Mouse (Mus musculus): Measurements from ENCODE around the gene Fv1. TPM values are rescaled to one million over a fixed set of nuclear protein-coding genes. Genes with fewer than 3 reads are reported as not detected.
A peak's percentile ranks its signal among the peaks of the same experiment; 100 is the strongest.
"Not testable (repeated sequence)": the region's sequence is repeated elsewhere in the genome, so short reads cannot be mapped to it uniquely, and the experiment has no call there.

The Fv1 gene
- polyA plus RNA-seq (2015; fragmentation: Nextera tagmentation; extraction: Ambion mirVana), result 9.5 and 11.4 TPM in 2 replicates

DNA sequence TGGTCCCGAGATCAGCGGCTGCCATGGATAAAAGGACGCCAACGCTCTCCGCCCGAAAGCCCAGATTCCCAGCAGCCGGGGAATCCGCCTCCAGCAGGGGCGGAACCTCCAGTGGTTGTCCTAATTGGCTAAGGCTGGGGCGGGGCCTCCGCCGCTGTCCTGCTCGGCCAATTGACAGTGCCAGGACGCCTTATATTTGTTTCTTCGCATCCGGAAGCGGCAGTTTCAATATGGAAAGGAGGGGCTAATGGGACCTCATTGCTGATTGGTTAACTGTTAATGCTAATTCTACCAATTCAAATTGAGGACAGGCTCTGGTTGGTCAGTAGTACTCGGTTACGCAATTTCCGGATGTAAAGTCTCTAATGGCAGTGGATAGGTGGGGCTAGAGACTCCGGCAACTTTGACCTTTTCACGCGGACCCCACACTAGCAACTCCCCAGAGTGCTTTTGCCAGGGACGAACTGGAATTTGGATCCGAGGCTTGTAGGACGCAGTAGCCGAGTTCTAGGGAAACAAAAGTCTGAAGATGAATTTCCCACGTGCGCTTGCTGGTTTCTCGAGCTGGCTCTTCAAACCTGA, at the start of gene Fv1, which contains the start of gene Miip:
Gene Fv1 (plus strand): TSS at position 530 of the 582 bp plus-strand sequence.
Gene Miip (minus strand): TSS at position 367 of the 582 bp plus-strand sequence.
- peak; percentile 96 for ATAC-seq (ENCODE audit: low FRiP score)
- H3K4me1 ChIP-seq, result peaks cover 26% of the 10 kb centered on the region
- H3K9me3 ChIP-seq (replicated peaks), result no peaks in the 10 kb centered on the region
- no peaks in the 10 kb centered on the region for H3K27me3 ChIP-seq (replicated peaks)
- H3K4me3 ChIP-seq (replicated peaks), result peak within 1 kb of the TSS; percentile 90
- WGBS, result under 1% methylated on average over 30 of the region's 30 CpGs
- peak within 1 kb of the TSS; percentile 87 for H3K27ac ChIP-seq (replicated peaks)
- H3K36me3 ChIP-seq, result peaks cover 28% of the 10 kb centered on the region
- peak within 1 kb of the TSS; percentile 81 for H3K4me2 ChIP-seq
- H3K9ac ChIP-seq (replicated peaks), result peak within 1 kb of the TSS; percentile 86

DNA sequence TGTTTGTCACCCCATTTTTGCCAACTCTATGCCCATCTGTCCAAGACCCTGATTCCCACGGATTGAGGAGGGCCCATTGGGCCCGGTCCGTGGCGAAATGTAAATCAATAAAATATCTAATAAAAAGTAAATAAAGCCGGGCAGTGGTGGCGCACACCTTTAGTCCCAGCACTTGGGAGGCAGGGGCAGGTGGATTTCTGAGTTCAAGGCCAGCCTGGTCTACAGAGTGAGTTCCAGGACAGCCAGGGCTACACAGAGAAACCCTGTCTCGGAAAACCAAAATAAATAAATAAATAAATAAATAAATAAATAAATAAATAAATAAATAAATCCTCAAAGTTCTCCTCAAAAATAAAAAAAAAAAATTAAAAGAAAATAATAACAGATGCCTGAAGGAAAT, 49.1 kb upstream of the Fv1 start:
- H3K9ac ChIP-seq (replicated peaks); H3K27ac ChIP-seq (replicated peaks); H3K4me3 ChIP-seq (replicated peaks); ATAC-seq (ENCODE audit: low FRiP score); H3K4me1 ChIP-seq; H3K4me2 ChIP-seq; H3K27me3 ChIP-seq (replicated peaks): not testable (repeated sequence)
- 89% methylated on average over 7 of the region's 7 CpGs for WGBS
- H3K36me3 ChIP-seq, result peaks cover 35% of the 10 kb centered on the region
- peaks cover 39% of the 10 kb centered on the region for H3K9me3 ChIP-seq (replicated peaks)

DNA sequence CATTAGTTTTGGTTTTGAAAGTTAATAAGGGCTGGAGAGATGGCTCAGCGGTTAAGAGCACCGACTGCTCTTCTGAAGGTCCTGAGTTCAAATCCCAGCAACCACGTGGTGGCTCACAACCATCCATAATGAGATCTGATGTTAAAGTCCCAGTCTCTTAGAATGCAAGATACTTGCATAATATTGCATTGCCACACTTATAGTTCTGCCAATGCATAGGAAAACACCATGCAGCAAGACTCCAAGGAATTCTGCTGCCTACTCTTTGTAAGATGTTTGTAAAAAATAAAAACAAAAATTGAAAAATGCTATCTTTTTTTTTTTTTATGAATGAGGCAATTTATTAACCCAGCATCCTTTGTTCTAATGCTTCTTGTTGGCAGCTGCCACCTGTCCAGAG, 47.4 kb upstream of the Fv1 start:
- peaks cover 56% of the 10 kb centered on the region for H3K9me3 ChIP-seq (replicated peaks)
- not testable (repeated sequence) for H3K9ac ChIP-seq (replicated peaks); ATAC-seq (ENCODE audit: low FRiP score); H3K27me3 ChIP-seq (replicated peaks); H3K27ac ChIP-seq (replicated peaks); H3K4me2 ChIP-seq; H3K4me3 ChIP-seq (replicated peaks); H3K4me1 ChIP-seq
- H3K36me3 ChIP-seq, result peaks cover 52% of the 10 kb centered on the region
- WGBS, result 91% methylated on average over 3 of the region's 3 CpGs

DNA sequence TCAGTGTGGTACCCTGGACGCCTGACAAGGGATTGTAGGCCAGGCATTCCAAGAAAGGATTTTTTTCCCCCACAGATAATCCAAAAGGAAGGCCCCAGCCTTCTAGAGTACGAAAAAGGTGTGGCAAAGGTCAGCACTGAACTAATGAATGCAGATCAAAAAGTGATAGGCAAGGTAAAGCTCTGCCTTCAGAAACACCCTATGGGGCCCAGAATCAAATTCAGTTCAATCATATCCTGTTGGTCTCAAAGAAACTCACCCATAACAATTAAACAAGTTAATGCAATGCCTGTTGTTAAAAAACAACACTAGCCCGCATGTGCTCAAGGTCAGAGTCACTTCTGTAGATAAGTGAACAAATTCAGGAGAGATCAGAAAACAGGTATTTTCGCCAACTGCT, 44.4 kb upstream of the Fv1 start:
- H3K27ac ChIP-seq (replicated peaks), result no peak overlapping the region
- ATAC-seq (ENCODE audit: low FRiP score), result no peak
- 96% methylated on average over 4 of the region's 4 CpGs for WGBS
- H3K27me3 ChIP-seq (replicated peaks), result no peaks in the 10 kb centered on the region
- no peaks in the 10 kb centered on the region for H3K4me1 ChIP-seq
- no peak overlapping the region for H3K4me2 ChIP-seq
- H3K36me3 ChIP-seq, result peaks cover 79% of the 10 kb centered on the region
- peaks cover 72% of the 10 kb centered on the region for H3K9me3 ChIP-seq (replicated peaks)
- no peak overlapping the region for H3K9ac ChIP-seq (replicated peaks)
- H3K4me3 ChIP-seq (replicated peaks), result no peak overlapping the region

DNA sequence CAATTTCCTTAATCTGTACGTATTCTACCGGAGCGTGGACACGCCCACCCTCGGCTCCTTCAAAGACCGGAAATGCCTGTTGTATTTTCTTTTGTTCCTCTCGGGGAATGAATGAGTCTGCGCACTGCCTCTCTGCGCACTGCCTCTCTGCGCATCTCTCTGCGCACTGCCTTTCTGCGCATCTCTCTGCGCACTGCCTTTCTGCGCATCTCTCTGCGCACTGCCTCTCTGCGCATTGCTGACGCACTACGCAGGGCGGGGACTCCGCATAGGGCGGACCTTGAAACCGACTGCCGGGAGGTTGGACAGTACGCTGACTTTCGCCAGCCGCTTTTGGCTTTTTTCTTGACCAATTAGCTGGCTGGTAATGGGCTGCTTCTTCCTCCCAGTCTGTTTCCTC, 29.5 kb upstream of the Fv1 start:
- not testable (repeated sequence) for H3K9ac ChIP-seq (replicated peaks); H3K27ac ChIP-seq (replicated peaks); H3K27me3 ChIP-seq (replicated peaks); ATAC-seq (ENCODE audit: low FRiP score); H3K4me3 ChIP-seq (replicated peaks); H3K4me1 ChIP-seq; H3K4me2 ChIP-seq
- peaks cover 21% of the 10 kb centered on the region for H3K9me3 ChIP-seq (replicated peaks)
- peaks cover 35% of the 10 kb centered on the region for H3K36me3 ChIP-seq
- over 99% methylated on average over 18 of the region's 26 CpGs for WGBS

DNA sequence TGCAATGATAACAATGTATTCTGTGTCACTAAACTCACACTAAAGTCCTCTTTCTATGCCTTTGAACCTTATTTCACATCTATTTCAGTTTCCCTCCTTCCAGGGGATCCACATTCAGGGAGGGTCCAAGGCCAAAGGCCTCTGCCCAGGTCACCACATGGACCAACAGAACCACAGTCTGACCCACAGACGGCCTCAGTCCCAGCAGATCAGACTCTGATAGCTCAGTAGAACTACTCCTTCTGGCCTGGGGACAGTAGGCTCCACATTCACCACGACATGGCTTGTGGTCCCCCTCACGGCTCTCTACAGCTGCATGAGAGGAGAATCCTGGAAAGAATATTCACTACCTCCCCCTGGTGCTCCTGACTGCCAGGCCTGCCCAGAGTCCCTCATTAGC, 25.9 kb upstream of the Fv1 start:
- Histone ChIP-seq H3K9me3 (replicated peaks) (peaks cover 26% of the 10 kb centered on the region), H3K4me2 (no peak overlapping the region), H3K27me3 (replicated peaks) (no peaks in the 10 kb centered on the region), H3K36me3 (peaks cover 57% of the 10 kb centered on the region), H3K9ac (replicated peaks) (no peak overlapping the region), H3K27ac (replicated peaks) (no peak overlapping the region), H3K4me3 (replicated peaks) (no peak overlapping the region), H3K4me1 (peaks cover 6% of the 10 kb centered on the region)
- WGBS, result 100% methylated on average over 3 of the region's 3 CpGs
- ATAC-seq (ENCODE audit: low FRiP score), result no peak

DNA sequence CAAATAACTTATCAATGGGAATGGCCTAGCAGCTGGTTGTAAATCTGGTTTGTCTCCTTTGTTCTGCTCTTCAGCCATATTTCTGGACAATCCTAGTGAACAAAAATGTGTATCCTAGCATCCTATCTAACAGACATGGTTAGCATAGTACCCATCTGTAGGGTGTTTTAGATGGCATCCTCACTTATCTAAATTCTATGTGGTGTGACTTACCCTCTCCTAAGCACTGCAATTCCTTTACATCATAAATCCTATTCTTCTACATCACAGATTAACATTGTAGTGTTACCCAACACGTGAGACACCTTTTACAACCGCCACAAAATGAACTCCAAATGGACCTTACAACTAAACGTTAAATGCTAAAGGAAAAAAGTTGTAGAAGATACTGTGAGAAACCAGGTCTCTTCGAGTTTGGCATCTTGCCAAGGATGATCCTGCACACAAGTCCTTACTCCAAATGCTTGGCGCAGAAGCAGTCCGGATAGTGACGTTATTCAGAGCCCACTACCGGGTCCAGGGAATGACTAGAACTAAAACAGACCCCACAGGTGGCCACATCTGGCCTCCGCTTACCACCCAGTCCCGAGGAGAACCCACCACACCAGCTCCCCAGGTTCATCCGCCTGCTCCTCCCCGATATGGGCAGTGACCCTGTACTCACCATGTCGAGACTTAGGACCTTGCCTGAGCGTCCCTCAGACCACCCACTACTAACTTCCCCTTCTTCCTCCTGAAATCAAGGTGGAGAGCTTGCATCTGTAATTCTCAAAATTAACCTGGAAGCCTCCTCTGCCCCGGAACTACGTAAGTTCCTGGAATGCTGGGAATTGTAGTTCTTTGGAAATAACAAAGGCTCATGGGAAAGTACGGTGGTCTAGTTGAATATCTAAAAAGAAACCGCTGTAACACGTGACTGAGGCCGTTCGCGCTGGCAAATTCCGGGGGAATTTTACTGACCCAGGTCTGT, 20.9 kb upstream of the Fv1 start, which contains the start of gene Zfp933:
Gene Zfp933 (minus strand): TSS at position 753 of the 970 bp plus-strand sequence.
- ATAC-seq (ENCODE audit: low FRiP score), result peak; percentile 91
- peaks cover 35% of the 10 kb centered on the region for H3K36me3 ChIP-seq
- no peaks in the 10 kb centered on the region for H3K27me3 ChIP-seq (replicated peaks)
- peak within 1 kb of the TSS; percentile 63 for H3K27ac ChIP-seq (replicated peaks)
- WGBS, result 3% methylated on average over 23 of the region's 23 CpGs
- H3K9ac ChIP-seq (replicated peaks), result peak within 1 kb of the TSS; percentile 67
- peak within 1 kb of the TSS; percentile 60 for H3K4me3 ChIP-seq (replicated peaks)
- peaks cover 17% of the 10 kb centered on the region for H3K9me3 ChIP-seq (replicated peaks)
- H3K4me2 ChIP-seq, result peak within 1 kb of the TSS; percentile 63
- peaks cover 14% of the 10 kb centered on the region for H3K4me1 ChIP-seq

DNA sequence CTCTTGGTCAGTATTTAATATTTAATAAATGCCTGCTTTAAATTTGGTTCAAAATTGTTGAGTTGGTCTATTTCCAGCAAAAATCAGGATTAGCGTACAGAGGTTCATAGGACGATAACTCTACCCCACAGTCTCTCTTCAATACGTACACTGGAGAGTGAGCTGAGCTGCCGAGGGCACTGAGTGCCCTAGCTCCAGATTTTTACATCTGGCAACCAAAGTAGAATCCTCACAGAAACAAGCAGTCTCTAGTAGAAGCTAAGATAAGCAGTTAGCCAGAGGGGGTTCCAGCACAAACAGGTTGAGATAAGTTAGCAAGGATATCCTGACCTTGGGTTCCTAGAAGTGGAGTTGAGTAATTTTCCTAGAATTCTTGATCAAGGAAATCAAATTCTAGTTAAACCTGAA, 20.2 kb upstream of the Fv1 start:
- H3K27ac ChIP-seq (replicated peaks), result peak overlapping the region; percentile 63
- H3K9ac ChIP-seq (replicated peaks), result peak overlapping the region; percentile 67
- H3K9me3 ChIP-seq (replicated peaks), result peaks cover 10% of the 10 kb centered on the region
- peak; percentile 80 for ATAC-seq (ENCODE audit: low FRiP score)
- WGBS, result 2% methylated on average over 4 of the region's 4 CpGs
- peak overlapping the region; percentile 63 for H3K4me2 ChIP-seq
- H3K4me1 ChIP-seq, result peaks cover 14% of the 10 kb centered on the region
- H3K4me3 ChIP-seq (replicated peaks), result peak overlapping the region; percentile 60
- peaks cover 28% of the 10 kb centered on the region for H3K36me3 ChIP-seq
- H3K27me3 ChIP-seq (replicated peaks), result no peaks in the 10 kb centered on the region

DNA sequence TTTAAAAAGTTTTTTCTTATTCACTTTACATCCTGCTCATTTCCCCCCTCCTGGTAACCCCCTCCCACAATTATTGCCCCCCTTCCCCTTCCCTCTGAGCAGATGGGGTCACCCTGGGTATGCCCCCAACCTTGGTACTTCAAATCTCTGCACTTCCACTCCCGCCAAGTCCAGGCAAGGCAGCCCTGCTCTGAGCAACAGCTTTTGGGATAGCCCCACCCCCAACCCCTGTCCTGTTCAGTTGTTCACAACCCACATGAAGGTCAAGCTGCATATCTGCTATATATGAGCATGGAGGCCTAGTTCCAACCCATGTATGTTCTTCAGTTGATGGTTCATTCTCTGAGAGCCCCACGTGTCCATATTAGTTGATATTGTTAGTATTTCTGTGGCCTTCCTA, 18.0 kb upstream of the Fv1 start:
- no peak overlapping the region for H3K9ac ChIP-seq (replicated peaks)
- ATAC-seq (ENCODE audit: low FRiP score), result no peak
- WGBS, result 85% methylated on average over 2 of the region's 2 CpGs

DNA sequence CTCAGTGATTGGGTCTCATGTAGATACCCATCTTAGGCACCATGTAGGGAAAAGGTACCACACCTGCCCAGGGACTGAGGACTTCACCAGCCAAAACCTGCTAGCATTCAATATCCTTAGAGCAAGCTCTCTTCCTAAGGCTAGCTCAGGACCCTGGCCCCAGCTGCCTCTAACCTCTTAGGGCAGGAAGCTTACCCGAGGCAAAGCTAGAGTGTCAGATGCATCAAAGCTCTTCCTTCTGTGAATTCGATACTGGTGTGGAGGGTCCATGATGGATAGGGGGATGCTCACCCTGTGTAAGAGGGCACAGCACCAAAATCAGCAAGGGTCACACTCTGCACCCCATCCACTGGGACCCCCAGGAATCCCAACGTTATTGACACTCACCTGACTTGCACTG, 6.7 kb upstream of the Fv1 start:
- H3K4me1 ChIP-seq, result peaks cover under 1% of the 10 kb centered on the region
- H3K4me2 ChIP-seq, result no peak overlapping the region
- WGBS, result 98% methylated on average over 3 of the region's 3 CpGs
- no peaks in the 10 kb centered on the region for H3K9me3 ChIP-seq (replicated peaks)
- H3K4me3 ChIP-seq (replicated peaks), result no peak overlapping the region
- no peak overlapping the region for H3K27ac ChIP-seq (replicated peaks)
- no peak for ATAC-seq (ENCODE audit: low FRiP score)
- H3K27me3 ChIP-seq (replicated peaks), result no peaks in the 10 kb centered on the region
- H3K36me3 ChIP-seq, result peaks cover 42% of the 10 kb centered on the region
- H3K9ac ChIP-seq (replicated peaks), result no peak overlapping the region

More for the DNA sequence above, 18.0 kb upstream of the Fv1 start:
- Histone ChIP-seq H3K27me3 (replicated peaks) (no peaks in the 10 kb centered on the region), H3K4me1 (peaks cover 14% of the 10 kb centered on the region), H3K9me3 (replicated peaks) (no peaks in the 10 kb centered on the region; the same call in 1 of the 2 replicates), H3K36me3 (peaks cover 7% of the 10 kb centered on the region; the same call in 1 of the 2 replicates), H3K4me2 (no peak overlapping the region), H3K4me3 (replicated peaks) (no peak overlapping the region), H3K27ac (replicated peaks) (no peak overlapping the region)

DNA sequence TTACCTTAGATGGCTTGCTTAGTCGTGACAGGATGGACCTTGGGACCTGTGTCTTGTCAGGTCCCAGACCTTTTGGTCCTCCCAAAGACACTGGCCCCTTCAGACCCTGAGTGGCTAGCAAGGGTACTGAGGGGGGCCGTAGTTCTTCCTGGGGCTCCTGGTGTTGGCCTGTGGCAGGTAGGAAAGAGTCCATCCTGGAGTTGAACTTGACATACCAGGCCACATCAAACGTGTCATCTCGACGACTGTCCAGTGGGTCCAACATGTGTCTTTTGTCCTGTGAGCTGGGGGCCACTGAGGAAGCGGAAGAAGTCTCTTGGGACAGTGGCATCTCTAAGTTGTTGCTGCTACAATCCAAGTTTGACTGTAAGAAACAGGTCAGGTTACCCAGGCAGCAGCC, 3.1 kb upstream of the Fv1 start:
- no peak for ATAC-seq (ENCODE audit: low FRiP score)
- 94% methylated on average over 6 of the region's 6 CpGs for WGBS

More for the DNA sequence above, 3.1 kb upstream of the Fv1 start:
- no peak overlapping the region for H3K4me2 ChIP-seq
- H3K4me3 ChIP-seq (replicated peaks), result no peak overlapping the region
- H3K36me3 ChIP-seq, result peaks cover 38% of the 10 kb centered on the region
- peaks cover 26% of the 10 kb centered on the region for H3K4me1 ChIP-seq
- H3K9ac ChIP-seq (replicated peaks), result no peak overlapping the region
- H3K9me3 ChIP-seq (replicated peaks), result no peaks in the 10 kb centered on the region
- no peaks in the 10 kb centered on the region for H3K27me3 ChIP-seq (replicated peaks)
- no peak overlapping the region for H3K27ac ChIP-seq (replicated peaks)
